Mouse (Mus musculus): ENCODE measurements around the gene Entpd5.

The Entpd5 gene

GRCm38 (mm10) chr12:84408819-84409507 lies at the start of gene Entpd5, which contains the start of gene Bbof1:
TSS of gene Entpd5 (minus strand) at chr12:84409029.
TSS of gene Bbof1 (plus strand) at chr12:84409071.
- DNase-seq (ENCODE audit: low spot score): peak; percentile 93

DNA sequence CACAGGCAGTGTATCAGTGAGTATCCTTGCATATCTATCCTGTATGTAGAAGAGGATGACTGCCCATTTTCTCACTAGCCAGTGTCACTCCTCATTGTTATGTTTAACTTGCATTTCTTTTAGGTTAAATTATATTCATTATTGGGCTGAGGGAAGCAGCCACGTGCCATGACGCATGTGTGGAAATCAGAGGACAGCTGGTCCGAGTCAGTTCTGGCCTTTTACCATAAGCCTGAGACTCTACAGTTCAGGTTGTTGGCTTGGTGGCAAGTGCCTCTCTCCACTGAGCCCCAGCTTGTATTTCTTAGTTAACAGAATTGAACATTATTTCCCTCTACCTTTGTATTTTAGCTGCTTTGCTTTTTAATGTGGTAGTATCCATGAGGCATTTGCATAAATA lies 48.1 kb upstream of the Entpd5 start:
- DNase-seq (ENCODE audit: low spot score): no peak

- peak; percentile 71 for DNase-seq (ENCODE audit: low spot score)
Observed at GRCm38 (mm10) chr12:84451801-84452200, 43.0 kb upstream of the Entpd5 start.

DNA sequence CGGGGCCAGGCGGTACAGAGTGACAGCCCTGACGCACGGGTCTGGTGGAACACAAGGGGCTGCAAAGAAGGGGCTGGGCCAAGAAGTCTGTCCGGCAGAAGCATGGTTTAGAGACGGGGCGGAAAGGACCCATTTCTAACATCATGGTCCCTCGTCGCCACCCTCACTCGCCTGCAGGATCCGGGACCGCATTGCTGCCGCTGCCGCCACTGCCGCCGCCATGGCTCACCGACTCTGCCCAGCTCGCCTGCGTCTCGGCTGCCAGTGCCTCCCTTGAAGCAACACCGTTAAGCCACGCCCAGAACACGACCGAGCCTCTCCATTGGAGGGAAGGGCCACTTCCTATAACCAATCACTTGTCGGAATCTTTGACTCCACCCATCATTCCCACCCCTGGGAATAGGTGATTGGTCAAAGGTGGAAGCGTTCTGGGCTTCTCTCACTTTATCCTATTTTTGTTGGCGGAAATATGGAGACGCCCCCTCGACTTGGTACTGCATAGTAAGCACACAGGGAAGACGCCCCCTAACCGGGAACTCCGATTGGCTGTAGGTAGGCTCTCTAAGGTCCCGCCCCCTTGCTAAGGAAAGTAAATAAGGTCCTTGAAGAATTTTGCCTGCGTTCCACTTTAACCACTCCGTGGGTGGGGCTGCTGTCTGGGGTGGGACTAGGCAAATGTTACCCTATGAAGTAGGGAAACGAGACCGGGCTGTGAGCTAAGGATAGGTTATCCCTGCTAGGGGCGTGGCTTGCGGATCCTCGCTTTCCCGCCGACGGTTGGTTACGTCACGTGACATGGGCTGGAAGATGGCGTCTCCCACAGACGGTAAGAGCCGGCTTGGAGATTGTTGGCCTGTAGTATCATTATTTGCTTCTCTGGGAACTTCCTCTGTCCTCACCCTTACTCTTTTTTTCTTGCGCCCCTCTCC lies 42.2 kb upstream of the Entpd5 start, which contains the start of the genes Aldh6a1 and Lin52:
TSS of gene Aldh6a1 (minus strand) at position 287 of the 929 bp plus-strand sequence.
TSS of gene Lin52 (plus strand) at position 705 of the 929 bp plus-strand sequence.
- peak; percentile 100 for DNase-seq (ENCODE audit: low spot score)

- DNase-seq (ENCODE audit: low spot score): peak; percentile 46
Observed at GRCm38 (mm10) chr12:84450351-84450717, 41.5 kb upstream of the Entpd5 start.

DNA sequence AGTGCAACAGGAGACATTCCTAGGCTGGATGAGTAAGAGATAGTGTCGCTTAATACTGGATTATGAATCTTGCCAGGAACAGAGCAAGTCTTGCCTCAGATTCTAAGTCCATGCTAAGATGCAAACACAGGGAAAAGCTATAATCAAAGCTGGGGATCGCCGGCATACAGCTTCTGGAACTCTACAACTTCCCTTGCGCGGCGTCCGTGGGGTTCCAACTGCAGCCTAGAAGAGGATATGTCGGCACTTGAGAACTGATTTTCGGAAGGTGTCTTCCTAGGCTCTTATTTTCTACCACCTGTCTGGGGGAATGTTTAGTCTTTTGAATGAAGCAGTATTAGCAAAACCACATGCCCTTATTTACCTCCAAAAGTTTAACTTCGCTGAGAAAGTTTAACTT lies 41.1 kb upstream of the Entpd5 start:
- no peak for DNase-seq (ENCODE audit: low spot score)

DNA sequence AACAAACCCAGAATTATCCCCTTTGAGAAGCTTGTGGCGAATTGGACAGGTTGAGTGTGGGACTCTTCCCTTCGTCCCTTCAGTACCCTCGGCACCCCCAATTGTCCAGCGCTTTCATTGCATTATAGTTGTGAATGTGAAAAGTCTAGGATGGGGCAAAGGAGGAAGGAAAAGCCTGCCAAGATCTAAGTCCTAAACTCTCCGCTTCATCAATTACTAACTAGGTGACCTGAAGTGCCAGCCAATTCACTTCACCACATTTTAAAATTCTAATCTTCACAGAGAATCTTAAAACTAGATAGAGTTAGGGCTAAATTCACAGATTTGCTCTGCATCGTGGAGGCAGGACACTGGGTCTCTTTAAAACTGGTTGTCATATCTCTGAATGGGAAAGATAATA lies 39.4 kb upstream of the Entpd5 start:
- no peak for DNase-seq (ENCODE audit: low spot score)

DNA sequence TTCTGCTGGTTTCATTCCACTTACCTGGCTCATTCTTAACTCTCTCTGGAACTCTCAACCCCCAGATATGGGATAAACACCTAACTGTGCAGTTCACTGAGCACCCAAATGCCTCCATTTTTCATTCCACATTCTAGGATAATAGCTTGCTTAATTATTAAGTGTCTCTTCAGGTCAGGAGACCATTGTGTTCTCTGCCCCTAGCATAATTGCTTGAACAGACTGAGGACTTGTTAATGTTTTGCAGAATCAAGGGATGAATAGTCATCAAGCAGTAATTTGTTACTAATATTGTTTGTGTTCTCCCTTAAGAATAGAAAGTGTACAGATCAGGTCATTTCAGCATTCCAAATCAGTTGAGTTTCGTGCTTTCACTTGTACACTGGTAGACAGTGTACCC lies 38.6 kb upstream of the Entpd5 start:
- DNase-seq (ENCODE audit: low spot score): no peak

DNA sequence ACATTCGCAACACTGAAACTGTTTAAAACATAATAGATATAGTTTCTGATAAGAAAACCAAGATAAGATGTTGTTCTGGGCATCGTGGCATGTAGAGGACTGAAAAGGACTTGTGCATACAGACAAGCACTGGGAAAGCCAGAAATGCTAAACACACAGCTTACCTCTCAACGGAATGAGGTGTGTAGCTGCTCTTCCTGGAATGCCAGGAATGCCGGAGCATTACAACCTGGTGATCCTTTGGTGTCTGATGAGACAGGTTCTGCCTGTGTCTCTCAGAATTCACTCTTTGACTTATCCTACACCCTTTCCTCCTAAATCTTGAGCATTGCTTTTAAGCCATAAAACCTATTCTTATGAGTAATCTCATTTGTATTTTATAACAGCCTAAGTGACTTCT lies 33.7 kb upstream of the Entpd5 start:
- DNase-seq (ENCODE audit: low spot score): no peak

DNA sequence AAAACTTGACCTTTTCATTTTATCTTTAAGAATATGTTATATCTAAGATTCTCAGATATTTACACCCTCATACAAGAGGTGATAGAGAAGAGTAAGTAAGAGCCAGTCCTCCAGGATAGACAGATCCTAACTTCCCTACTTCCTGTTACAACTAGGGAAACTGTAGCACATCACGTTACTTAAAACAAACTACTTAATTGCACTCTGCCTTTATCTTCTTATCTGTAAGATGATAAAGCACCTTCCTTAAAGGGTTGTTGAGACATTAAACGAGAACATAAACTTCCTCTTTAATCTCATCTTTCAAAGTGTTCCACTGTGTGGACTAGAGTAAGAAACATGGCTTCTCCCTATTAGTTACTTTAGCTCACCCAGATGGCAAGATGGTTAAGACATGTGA lies 29.9 kb upstream of the Entpd5 start:
- DNase-seq (ENCODE audit: low spot score): no peak

DNA sequence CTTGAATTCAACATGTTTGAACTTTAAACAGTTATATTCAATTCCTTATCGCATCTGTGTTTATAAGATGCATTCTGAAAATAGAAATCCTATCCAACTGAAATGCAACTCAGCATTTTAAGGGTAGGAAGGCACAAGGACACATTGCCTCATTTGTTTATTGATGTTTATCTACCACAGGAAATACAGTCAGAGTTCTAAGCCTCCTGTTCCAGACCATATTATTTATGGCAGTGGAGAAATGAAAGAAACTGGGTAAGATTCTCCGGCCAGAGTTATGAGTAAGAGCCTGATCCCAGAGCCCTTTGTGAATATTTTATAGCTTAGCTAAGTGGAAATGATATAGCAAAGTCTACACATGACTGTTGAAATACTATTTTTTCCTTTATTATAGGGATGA lies 21.0 kb upstream of the Entpd5 start:
- DNase-seq (ENCODE audit: low spot score): no peak

DNA sequence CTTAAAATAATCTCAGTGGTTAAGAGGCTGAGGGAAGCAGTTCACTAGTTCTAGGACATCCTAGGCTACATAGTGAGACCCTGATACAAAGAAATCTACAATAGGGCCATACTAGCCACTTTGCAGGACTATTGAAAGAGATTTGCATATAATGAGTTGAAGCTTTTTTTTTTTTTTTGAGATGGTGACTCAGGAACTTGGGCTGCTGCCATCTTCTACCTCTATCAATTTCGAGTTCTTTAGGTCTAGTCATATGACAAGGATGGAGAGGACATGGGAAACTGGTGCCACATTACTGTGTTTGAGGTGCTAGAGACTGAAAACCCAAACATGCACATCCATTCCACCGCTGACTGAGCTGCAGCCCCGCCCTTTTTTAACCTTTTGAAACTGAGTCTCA lies 15.2 kb upstream of the Entpd5 start:
- no peak for DNase-seq (ENCODE audit: low spot score)

DNA sequence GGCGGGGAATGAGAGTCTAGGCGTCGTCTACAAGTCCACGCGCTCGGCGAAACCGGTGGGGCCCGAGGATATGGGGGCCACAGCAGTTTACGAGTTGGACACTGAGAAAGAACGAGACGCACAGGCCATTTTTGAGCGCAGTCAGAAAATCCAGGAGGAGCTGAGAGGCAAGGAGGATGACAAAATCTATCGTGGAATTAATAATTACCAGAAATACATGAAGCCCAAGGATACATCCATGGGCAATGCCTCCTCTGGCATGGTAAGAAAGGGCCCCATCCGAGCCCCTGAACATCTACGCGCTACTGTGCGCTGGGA lies 8.7 kb upstream of the Entpd5 start:
- DNase-seq (ENCODE audit: low spot score): no peak

DNA sequence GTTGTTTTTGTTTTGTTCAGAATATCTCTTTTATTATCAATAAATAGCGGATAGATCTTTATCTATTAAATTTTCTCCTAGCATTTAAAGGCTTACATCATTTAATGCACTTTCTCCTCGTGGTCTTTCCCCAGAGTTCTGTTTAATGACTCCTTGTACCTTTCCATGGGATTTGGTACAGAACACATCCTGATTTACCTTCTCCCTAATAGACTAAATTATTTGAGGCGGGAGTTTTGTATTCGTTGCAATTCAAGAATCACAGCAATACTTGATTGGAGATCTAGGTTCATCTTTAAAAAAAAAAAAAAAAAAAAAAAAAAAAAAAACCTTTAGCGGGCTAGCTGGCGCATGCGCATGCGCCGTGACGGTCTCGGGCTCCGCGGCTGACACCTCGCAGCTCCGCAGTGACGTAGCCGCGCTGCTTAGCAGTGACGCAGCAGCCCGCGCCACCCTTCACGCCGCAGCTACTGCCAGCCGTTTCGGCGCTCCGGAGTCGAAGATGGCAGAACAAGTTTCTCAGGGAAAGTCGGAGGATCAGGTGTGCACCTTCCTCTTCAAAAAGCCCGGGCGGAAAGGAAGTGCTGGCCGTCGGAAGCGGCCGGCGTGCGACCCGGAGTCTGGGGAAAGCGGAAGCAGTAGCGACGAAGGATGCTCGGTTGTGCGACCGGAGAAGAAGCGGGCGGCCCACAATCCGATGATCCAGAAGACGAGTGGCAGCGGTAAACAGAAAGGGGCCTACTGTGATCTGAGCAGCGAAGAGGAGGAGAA lies 8.2 kb upstream of the Entpd5 start, which contains the start of gene Rnf113a2:
TSS of gene Rnf113a2 (plus strand) at position 363 of the 771 bp plus-strand sequence.
- no peak for DNase-seq (ENCODE audit: low spot score)

DNA sequence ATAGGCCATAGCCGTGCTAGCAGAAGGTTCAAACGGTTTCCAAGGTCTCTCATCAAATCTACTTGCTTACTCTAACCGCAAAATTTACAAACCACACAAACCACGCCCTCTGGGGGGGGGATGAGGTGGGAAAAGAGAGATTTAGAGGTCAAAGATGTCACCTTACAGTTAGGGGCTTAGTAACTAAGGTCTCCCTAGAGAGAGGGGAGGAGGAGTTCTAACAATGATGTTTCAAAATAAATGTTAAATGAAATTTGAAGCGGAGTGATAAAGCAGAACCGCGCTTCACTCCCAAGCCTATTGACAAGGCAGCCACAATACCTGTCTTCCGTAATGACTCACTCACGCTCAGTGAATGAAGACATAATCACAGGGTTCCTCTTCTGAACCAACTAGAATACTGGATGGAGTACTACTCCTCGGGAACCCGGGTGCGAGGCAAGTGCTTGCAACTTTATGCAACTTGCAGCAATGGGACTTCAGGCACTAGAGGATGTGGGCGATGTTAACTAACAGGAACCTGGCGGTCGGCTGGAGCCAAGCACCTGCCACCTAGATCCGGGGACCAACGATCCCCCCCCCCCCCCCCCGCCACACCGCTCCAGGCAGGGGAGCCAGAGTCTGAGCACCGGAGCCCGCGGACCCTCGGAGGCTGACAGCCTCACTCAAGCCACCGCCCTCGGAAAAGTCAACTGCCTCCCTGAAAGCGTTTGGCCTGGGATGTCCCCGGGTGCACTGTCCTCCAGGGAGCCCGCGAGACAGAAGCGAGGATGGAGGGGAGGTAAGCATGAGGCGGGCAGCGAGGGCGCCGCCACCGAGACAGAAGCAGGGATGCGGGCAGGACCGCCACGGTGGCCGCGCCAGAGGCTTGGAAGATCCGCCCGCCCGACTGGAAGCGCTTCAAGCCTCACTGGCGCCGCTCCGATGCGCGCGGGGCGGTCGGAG lies 683 bp downstream of the Entpd5 start:
- DNase-seq (ENCODE audit: low spot score): peak; percentile 61

GRCm38 (mm10) chr12:84407259-84407658 lies 1.6 kb downstream of the Entpd5 start:
- no peak for DNase-seq (ENCODE audit: low spot score)

GRCm38 (mm10) chr12:84404541-84404940 lies 4.3 kb downstream of the Entpd5 start:
- no peak for DNase-seq (ENCODE audit: low spot score)

- DNase-seq (ENCODE audit: low spot score): no peak
Observed at GRCm38 (mm10) chr12:84402923-84403322, 5.9 kb downstream of the Entpd5 start.

DNA sequence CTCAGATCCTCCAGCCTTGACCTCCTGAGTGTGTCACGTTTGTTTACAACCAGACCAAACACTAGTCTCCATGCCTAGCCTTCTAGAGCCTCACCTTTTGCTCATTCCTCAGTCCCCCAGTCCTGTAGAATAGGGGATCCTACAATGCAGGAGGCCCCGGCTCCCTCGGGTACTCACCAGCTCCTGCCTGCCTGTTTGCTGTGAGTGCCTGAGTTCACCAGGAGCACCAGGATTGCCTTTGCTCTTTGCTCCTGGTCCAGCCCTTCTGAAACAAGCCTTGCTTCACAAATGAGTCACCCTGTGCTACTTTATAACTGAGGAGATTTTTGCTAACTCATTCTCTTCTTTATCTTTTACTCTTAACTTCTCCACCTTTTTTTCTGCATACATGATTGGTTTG lies 8.2 kb downstream of the Entpd5 start:
- no peak for DNase-seq (ENCODE audit: low spot score)

DNA sequence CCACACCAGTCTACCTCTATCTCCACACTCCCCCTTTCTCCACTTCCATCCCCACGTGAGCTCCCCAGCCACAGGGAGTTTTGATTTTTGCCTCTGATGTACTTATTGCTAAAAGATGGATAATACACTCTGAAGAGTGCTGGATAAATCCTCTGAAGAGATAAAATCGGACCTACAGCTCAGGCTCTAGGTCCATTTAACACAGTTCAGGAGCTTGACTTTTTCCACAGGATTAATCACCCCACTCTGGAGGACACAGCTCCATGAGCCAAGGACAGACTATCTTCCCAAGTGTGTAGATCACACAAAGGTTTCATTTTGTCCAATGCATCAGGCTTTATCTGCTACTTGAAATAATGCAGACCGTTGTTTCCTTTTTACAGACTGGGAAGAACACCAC lies 8.8 kb downstream of the Entpd5 start:
- DNase-seq (ENCODE audit: low spot score): no peak

DNA sequence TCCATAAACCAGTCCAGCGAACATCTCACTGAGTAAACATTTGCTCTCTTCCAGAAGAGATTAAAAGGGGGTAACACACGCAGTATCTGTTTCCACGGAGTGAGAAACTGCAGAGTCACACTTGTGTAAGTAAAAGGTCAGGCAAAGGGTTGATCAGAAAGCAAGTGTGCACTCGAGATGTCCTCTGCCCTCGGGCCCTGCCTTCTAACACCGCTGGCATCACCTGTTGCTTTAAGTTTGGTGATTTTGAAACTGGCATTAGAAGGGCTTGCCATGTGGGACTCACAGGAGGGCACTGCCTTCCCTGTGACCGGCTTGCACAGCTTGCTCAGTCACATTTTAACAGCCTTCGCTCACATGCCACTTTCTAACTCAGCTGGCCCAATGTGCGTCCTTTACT lies 9.2 kb downstream of the Entpd5 start:
- no peak for DNase-seq (ENCODE audit: low spot score)

All from MN1 (cell line).